Mouse (Mus musculus): ENCODE measurements around the gene Adsl. TPM values are rescaled to one million over a fixed set of nuclear protein-coding genes. Genes with fewer than 3 reads are reported as not detected.

The Adsl gene
- polyA plus RNA-seq, 1 experiment from 2014 or later = 186 TPM

GRCm38 (mm10) chr15:80945851-80946250 lies 2.4 kb upstream of the Adsl start:
- Histone ChIP-seq H3K4me2 (no peak overlapping the region), H3K4me3 (replicated peaks) (no peak overlapping the region), H3K4me1 (replicated peaks) (peaks cover 14% of the 10 kb centered on the region), H3K27me3 (no peaks in the 10 kb centered on the region), H3K9me3 (no peaks in the 10 kb centered on the region), H3K9ac (replicated peaks) (no peak overlapping the region), H3K27ac (no peak overlapping the region), H3K36me3 (peaks cover 11% of the 10 kb centered on the region; the same call in 1 of the 2 replicates)
- 57% methylated on average over 3 of the region's 3 CpGs for WGBS
- no peak for ATAC-seq (ENCODE audit: insufficient number of reproducible peaks, insufficient read depth, low FRiP score, low TSS enrichment, low read depth)

- H3K4me2 ChIP-seq = peak overlapping the region; percentile 85
- H3K9me3 ChIP-seq = no peaks in the 10 kb centered on the region
- ATAC-seq (ENCODE audit: insufficient number of reproducible peaks, insufficient read depth, low FRiP score, low TSS enrichment, low read depth) = no peak
- peak overlapping the region; percentile 78 for H3K9ac ChIP-seq (replicated peaks)
- H3K27ac ChIP-seq = no peak overlapping the region
- H3K27me3 ChIP-seq = no peaks in the 10 kb centered on the region
- 65% methylated on average over 4 of the region's 4 CpGs for WGBS
- peak overlapping the region; percentile 89 for H3K4me3 ChIP-seq (replicated peaks)
- peaks cover 25% of the 10 kb centered on the region for H3K36me3 ChIP-seq
- H3K4me1 ChIP-seq (replicated peaks) = peaks cover 14% of the 10 kb centered on the region
Measured at GRCm38 (mm10) chr15:80949431-80949830, 1.1 kb downstream of the Adsl start.

DNA sequence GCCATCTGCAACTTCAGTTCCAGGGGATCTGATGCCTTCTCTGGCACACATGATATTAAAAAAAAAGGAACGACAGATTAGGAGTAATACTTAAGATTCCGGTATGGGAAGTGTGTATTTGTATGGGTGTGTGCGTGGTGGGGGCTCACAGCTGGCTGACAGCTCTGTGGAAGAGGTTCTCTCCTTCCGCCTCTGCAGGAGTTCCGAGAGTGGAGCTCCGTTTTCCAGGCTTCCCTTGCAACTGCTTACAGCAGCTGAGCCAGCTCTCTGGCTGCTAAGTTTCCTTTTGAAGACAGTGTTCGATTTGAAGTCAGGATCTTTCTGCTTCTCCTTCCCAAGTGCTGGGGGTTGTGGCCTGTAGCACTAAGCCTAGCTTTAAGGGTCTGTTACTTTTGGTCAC lies 1.8 kb downstream of the Adsl start:
- Histone ChIP-seq H3K27ac (no peak overlapping the region), H3K36me3 (peaks cover 31% of the 10 kb centered on the region), H3K4me2 (no peak overlapping the region), H3K9ac (replicated peaks) (no peak overlapping the region), H3K4me1 (replicated peaks) (peaks cover 14% of the 10 kb centered on the region), H3K9me3 (no peaks in the 10 kb centered on the region), H3K4me3 (replicated peaks) (peak overlapping the region; percentile 89; the same call in 1 of the 2 replicates), H3K27me3 (no peaks in the 10 kb centered on the region)
- 93% methylated on average over 7 of the region's 7 CpGs for WGBS
- no peak for ATAC-seq (ENCODE audit: insufficient number of reproducible peaks, insufficient read depth, low FRiP score, low TSS enrichment, low read depth)

DNA sequence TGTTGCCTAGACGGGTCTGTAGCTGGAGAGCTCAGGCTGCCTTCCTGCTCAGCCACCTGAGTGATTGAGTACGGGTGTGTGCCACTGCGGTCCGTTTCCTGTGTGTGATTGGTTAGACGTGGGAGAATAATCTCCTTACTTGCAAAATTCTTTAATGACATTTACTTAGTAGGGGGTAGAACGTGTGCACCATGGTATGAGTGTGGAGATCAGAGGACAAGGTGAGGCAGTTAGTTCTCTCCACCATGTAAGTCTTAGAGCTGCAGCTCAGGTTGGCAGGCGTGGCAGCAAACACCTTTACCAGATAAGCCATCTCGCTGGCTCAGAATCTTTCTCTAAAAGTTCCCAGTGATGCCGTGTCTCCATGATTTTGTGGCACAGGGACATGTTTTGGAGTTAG lies 5.7 kb downstream of the Adsl start:
- no peaks in the 10 kb centered on the region for H3K27me3 ChIP-seq
- no peak overlapping the region for H3K4me2 ChIP-seq
- H3K9ac ChIP-seq (replicated peaks) = no peak overlapping the region
- H3K36me3 ChIP-seq = peaks cover 70% of the 10 kb centered on the region
- no peak for ATAC-seq (ENCODE audit: insufficient number of reproducible peaks, insufficient read depth, low FRiP score, low TSS enrichment, low read depth)
- WGBS = 89% methylated on average over 9 of the region's 9 CpGs
- H3K27ac ChIP-seq = no peak overlapping the region
- no peak overlapping the region for H3K4me3 ChIP-seq (replicated peaks)
- H3K4me1 ChIP-seq (replicated peaks) = peaks cover 13% of the 10 kb centered on the region
- H3K9me3 ChIP-seq = no peaks in the 10 kb centered on the region

- Histone ChIP-seq H3K27ac (no peak overlapping the region), H3K27me3 (no peaks in the 10 kb centered on the region), H3K4me2 (no peak overlapping the region), H3K9ac (replicated peaks) (no peak overlapping the region), H3K4me3 (replicated peaks) (no peak overlapping the region), H3K9me3 (no peaks in the 10 kb centered on the region), H3K4me1 (replicated peaks) (peaks cover 4% of the 10 kb centered on the region), H3K36me3 (peaks cover 79% of the 10 kb centered on the region)
- no peak for ATAC-seq (ENCODE audit: insufficient number of reproducible peaks, insufficient read depth, low FRiP score, low TSS enrichment, low read depth)
- 90% methylated on average over 3 of the region's 3 CpGs for WGBS
Measured at GRCm38 (mm10) chr15:80954861-80955260, 6.6 kb downstream of the Adsl start.

- Histone ChIP-seq H3K4me3 (replicated peaks) (no peak overlapping the region), H3K27me3 (no peaks in the 10 kb centered on the region), H3K9ac (replicated peaks) (no peak overlapping the region), H3K4me1 (replicated peaks) (no peaks in the 10 kb centered on the region), H3K27ac (no peak overlapping the region), H3K4me2 (no peak overlapping the region), H3K9me3 (no peaks in the 10 kb centered on the region), H3K36me3 (peaks cover 90% of the 10 kb centered on the region)
- 96% methylated on average over 12 of the region's 12 CpGs for WGBS
- no peak for ATAC-seq (ENCODE audit: insufficient number of reproducible peaks, insufficient read depth, low FRiP score, low TSS enrichment, low read depth)
Measured at GRCm38 (mm10) chr15:80955836-80956438, 7.6 kb downstream of the Adsl start.

DNA sequence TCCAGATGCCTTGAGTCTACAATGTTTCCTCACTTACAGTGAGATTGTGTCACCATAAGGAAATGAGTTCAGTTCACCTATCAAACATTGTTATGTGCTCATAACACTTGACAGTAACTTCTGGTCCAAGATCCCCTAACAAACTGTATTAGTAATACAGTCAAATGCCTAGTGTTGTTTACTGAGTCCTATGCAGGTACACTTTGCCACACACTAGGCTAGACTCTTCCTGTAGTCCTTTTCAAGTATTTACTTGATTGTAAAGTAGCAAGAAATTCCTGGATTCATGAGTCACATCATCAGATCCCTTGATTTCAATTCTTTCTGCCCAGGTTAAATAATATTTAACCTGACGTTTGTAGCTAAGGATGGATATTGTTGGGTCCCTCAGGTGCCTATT lies 21.1 kb downstream of the Adsl start:
- 94% methylated on average over 1 of the region's 1 CpGs for WGBS
- Histone ChIP-seq H3K36me3 (peaks cover 55% of the 10 kb centered on the region), H3K9me3 (no peaks in the 10 kb centered on the region), H3K27ac (no peak overlapping the region), H3K4me1 (replicated peaks) (no peaks in the 10 kb centered on the region), H3K4me3 (replicated peaks) (no peak overlapping the region), H3K4me2 (no peak overlapping the region), H3K9ac (replicated peaks) (no peak overlapping the region), H3K27me3 (no peaks in the 10 kb centered on the region)
- ATAC-seq (ENCODE audit: insufficient number of reproducible peaks, insufficient read depth, low FRiP score, low TSS enrichment, low read depth) = no peak

GRCm38 (mm10) chr15:80974311-80974710 lies 26.0 kb downstream of the Adsl start:
- no peak overlapping the region for H3K9ac ChIP-seq (replicated peaks)
- H3K9me3 ChIP-seq = no peaks in the 10 kb centered on the region
- H3K36me3 ChIP-seq = peaks cover 11% of the 10 kb centered on the region
- peaks cover 8% of the 10 kb centered on the region; the same call in 1 of the 2 replicates for H3K4me1 ChIP-seq (replicated peaks)
- no peak for ATAC-seq (ENCODE audit: insufficient number of reproducible peaks, insufficient read depth, low FRiP score, low TSS enrichment, low read depth)
- no peaks in the 10 kb centered on the region for H3K27me3 ChIP-seq
- no peak overlapping the region for H3K27ac ChIP-seq
- no peak overlapping the region for H3K4me3 ChIP-seq (replicated peaks)
- 29% methylated on average over 5 of the region's 5 CpGs for WGBS
- H3K4me2 ChIP-seq = no peak overlapping the region

GRCm38 (mm10) chr15:80975666-80976065 lies 27.4 kb downstream of the Adsl start:
- no peaks in the 10 kb centered on the region for H3K36me3 ChIP-seq
- H3K9ac ChIP-seq (replicated peaks) = no peak overlapping the region
- no peaks in the 10 kb centered on the region for H3K27me3 ChIP-seq
- no peak overlapping the region for H3K27ac ChIP-seq
- ATAC-seq (ENCODE audit: insufficient number of reproducible peaks, insufficient read depth, low FRiP score, low TSS enrichment, low read depth) = no peak
- H3K4me3 ChIP-seq (replicated peaks) = no peak overlapping the region
- H3K9me3 ChIP-seq = no peaks in the 10 kb centered on the region
- WGBS = 86% methylated on average over 3 of the region's 3 CpGs
- H3K4me2 ChIP-seq = no peak overlapping the region
- H3K4me1 ChIP-seq (replicated peaks) = peaks cover 8% of the 10 kb centered on the region; the same call in 1 of the 2 replicates

DNA sequence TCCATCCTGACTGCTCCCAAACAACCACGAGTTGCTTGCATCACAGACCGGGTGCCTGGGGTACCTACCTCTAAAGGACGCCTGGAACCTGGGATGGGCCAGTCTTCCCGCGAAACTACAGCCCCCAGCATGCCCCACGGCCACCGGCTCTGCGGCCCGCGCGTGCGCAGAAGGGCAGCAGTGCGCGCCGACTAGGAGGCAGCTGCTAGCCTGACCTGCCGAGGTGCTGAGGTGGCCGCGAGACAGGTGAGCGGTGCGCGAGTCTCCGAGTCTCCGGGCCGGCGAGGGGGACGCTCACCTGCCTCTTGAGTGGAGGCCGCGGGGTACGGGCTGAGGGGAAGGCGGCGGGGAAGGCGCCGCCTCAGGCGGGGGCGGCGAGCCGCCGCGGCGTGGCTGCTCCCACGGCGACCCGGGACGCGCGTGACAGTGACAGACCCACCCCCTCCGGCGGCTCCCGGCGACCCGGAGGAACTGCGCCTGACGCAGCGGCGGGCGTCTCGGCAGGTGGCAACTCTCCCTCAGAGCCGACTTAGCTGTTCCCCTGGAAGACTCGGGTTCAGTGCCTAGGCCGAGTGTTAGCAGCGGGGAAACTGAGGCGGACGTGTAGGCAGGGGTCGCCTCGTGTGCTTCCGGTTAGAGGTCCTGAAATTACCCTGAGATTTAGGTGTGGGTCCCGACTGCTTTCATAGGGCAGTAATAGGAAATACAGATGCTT lies 29.5 kb downstream of the Adsl start, which contains the start of gene Sgsm3:
Gene Sgsm3 (plus strand): TSS at position 146 of the 715 bp plus-strand sequence.
- H3K27me3 ChIP-seq = no peaks in the 10 kb centered on the region
- ATAC-seq (ENCODE audit: insufficient number of reproducible peaks, insufficient read depth, low FRiP score, low TSS enrichment, low read depth) = peak; percentile 88
- H3K9me3 ChIP-seq = no peaks in the 10 kb centered on the region
- H3K9ac ChIP-seq (replicated peaks) = peak within 1 kb of the TSS; percentile 79
- H3K36me3 ChIP-seq = no peaks in the 10 kb centered on the region
- H3K4me2 ChIP-seq = peak within 1 kb of the TSS; percentile 90
- 1% methylated on average over 66 of the region's 67 CpGs for whole genome bisulfite sequencing
- no peak within 1 kb of the TSS for H3K27ac ChIP-seq
- H3K4me1 ChIP-seq (replicated peaks) = peaks cover 8% of the 10 kb centered on the region; the same call in 1 of the 2 replicates
- peak within 1 kb of the TSS; percentile 86 for H3K4me3 ChIP-seq (replicated peaks)

DNA sequence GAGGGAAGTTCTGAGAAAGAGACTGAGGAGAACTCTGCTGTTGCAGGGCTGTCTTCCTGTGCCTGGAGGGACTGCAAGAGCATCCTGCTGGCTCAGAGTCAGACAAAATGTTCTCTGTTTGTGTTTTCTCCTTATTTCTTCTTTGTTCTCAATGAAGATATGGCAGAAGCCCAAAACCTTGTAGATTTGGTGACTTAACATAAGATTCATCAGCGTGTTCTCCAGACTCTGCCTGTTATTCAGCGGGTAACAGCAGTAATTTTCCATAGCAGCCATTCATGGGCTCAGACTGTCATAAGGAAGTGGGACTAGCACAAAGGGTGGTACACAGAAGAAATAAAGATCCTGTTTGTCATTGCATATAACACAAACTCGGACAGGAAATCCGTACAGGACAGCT lies 31.3 kb downstream of the Adsl start:
- Histone ChIP-seq H3K27ac (no peak overlapping the region), H3K9me3 (no peaks in the 10 kb centered on the region), H3K4me1 (replicated peaks) (peaks cover 8% of the 10 kb centered on the region; the same call in 1 of the 2 replicates), H3K36me3 (no peaks in the 10 kb centered on the region), H3K4me2 (no peak overlapping the region), H3K9ac (replicated peaks) (no peak overlapping the region), H3K27me3 (no peaks in the 10 kb centered on the region), H3K4me3 (replicated peaks) (no peak overlapping the region)
- ATAC-seq (ENCODE audit: insufficient number of reproducible peaks, insufficient read depth, low FRiP score, low TSS enrichment, low read depth) = no peak
- 85% methylated on average over 4 of the region's 4 CpGs for WGBS
